Mouse (Mus musculus) lung, embryonic 16.5 days (tissue): Measurements from ENCODE around the gene Nfib. TPM values are rescaled to one million over a fixed set of nuclear protein-coding genes. Genes with fewer than 3 reads are reported as not detected.

Experiments
- ATAC-seq: fragments of 200-750 bp; cut with Nextera tagmentation; 2 replicates; pipeline ENCODE4 v1.8.0; 2017; ENCODE audit warnings: low read depth, mild to moderate bottlenecking, moderate library complexity
- H3K27ac ChIP-seq: fragments of 300-500 bp; sonication (generic); 2 replicates; pipeline ENCODE4 v1.5.1; 2014; ENCODE audit warnings: mild to moderate bottlenecking, control low read depth, low read length
- H3K27me3 ChIP-seq: fragments of 300-500 bp; sonication (generic); 2 replicates; pipeline ENCODE4 v1.6.1; 2014; ENCODE audit warnings: low read depth, low read length, mixed read lengths; ENCODE audit not compliant: control insufficient read depth, insufficient read depth
- H3K36me3 ChIP-seq: fragments of 300-500 bp; sonication (generic); 2 replicates; pipeline ENCODE4 v1.6.1; 2014; ENCODE audit warnings: low read length; ENCODE audit not compliant: control insufficient read depth, insufficient read depth
- H3K4me1 ChIP-seq: fragments of 300-500 bp; sonication (generic); replicated peaks from 2 replicates; pipeline ENCODE4 v1.6.1; 2014; ENCODE audit warnings: low read length, mixed read lengths; ENCODE audit not compliant: control insufficient read depth, insufficient read depth
- H3K4me2 ChIP-seq: fragments of 300-500 bp; sonication (generic); 2 replicates; pipeline ENCODE4 v1.6.1; 2014; ENCODE audit warnings: low read depth, low read length, control low read depth
- H3K4me3 ChIP-seq: fragments of 300-500 bp; sonication (generic); 2 replicates; pipeline ENCODE4 v1.5.1; 2014; ENCODE audit warnings: mild to moderate bottlenecking, low read length, control low read depth
- H3K9ac ChIP-seq: fragments of 300-500 bp; sonication (generic); 2 replicates; pipeline ENCODE4 v1.6.1; 2014; ENCODE audit warnings: low read length, control low read depth
- H3K9me3 ChIP-seq: fragments of 300-500 bp; sonication (generic); 2 replicates; pipeline ENCODE4 v1.6.1; 2016; ENCODE audit warnings: low read length; ENCODE audit not compliant: control insufficient read depth
- WGBS: fragments of 180-500 bp; shearing (Covaris S2); extraction: QIAGEN DNeasy Blood & Tissue Kit; methylation state at CpG from one replicate; pipeline ENCODE4 v1.1.7; 2014; 5-methylcytosine and 5-hydroxymethylcytosine counted together
- polyA plus RNA-seq: library from polyadenylated mRNA; unstranded; fragments of >200 nt; fragmentation: Nextera tagmentation; extraction: Ambion mirVana; gene quantifications from 2 replicates; pipeline ENCODE4 v1.2.1, GENCODE M21; 2015

The Nfib gene
- polyA plus RNA-seq, 1 experiment from 2014 or later = 104 TPM

- WGBS = 66% methylated on average over 9 of the region's 9 CpGs
- no peak overlapping the region for H3K9ac ChIP-seq
- no peak overlapping the region for H3K4me2 ChIP-seq
- H3K27me3 ChIP-seq = no peaks in the 10 kb centered on the region
- no peaks in the 10 kb centered on the region for H3K36me3 ChIP-seq
- H3K4me1 ChIP-seq = peaks cover 8% of the 10 kb centered on the region; the same call in 1 of the 2 replicates
- H3K9me3 ChIP-seq = no peaks in the 10 kb centered on the region
- peak; percentile 16; the same call in 1 of the 2 replicates for ATAC-seq
- H3K4me3 ChIP-seq = no peak overlapping the region
- H3K27ac ChIP-seq = peak overlapping the region; percentile 60
Observed at GRCm38 (mm10) chr4:82608768-82609610, 96.6 kb downstream of the Nfib start.

- Histone ChIP-seq H3K4me3 (no peak overlapping the region), H3K9ac (no peak overlapping the region), H3K27ac (no peak overlapping the region), H3K27me3 (no peaks in the 10 kb centered on the region), H3K9me3 (no peaks in the 10 kb centered on the region), H3K4me1 (peaks cover 4% of the 10 kb centered on the region; the same call in 1 of the 2 replicates), H3K4me2 (no peak overlapping the region), H3K36me3 (no peaks in the 10 kb centered on the region)
- no peak for ATAC-seq
- WGBS = 92% methylated on average over 4 of the region's 4 CpGs
Observed at GRCm38 (mm10) chr4:82607266-82607665, 98.3 kb downstream of the Nfib start.

- Histone ChIP-seq H3K4me2 (no peak overlapping the region), H3K27me3 (no peaks in the 10 kb centered on the region), H3K36me3 (no peaks in the 10 kb centered on the region), H3K4me1 (peaks cover 4% of the 10 kb centered on the region; the same call in 1 of the 2 replicates), H3K9me3 (peaks cover 3% of the 10 kb centered on the region), H3K9ac (no peak overlapping the region), H3K4me3 (no peak overlapping the region), H3K27ac (no peak overlapping the region)
- WGBS = 86% methylated on average over 9 of the region's 9 CpGs
- no peak for ATAC-seq
Observed at GRCm38 (mm10) chr4:82606351-82606750, 99.2 kb downstream of the Nfib start.

- WGBS = 54% methylated on average over 14 of the region's 14 CpGs
- Histone ChIP-seq H3K9me3 (peaks cover 6% of the 10 kb centered on the region), H3K4me2 (peak overlapping the region; percentile 0), H3K36me3 (no peaks in the 10 kb centered on the region), H3K27me3 (no peaks in the 10 kb centered on the region), H3K4me1 (peaks cover 4% of the 10 kb centered on the region; the same call in 1 of the 2 replicates), H3K4me3 (no peak overlapping the region), H3K27ac (no peak overlapping the region), H3K9ac (no peak overlapping the region)
- ATAC-seq = no peak
Observed at GRCm38 (mm10) chr4:82605034-82605784, 100.3 kb downstream of the Nfib start.

GRCm38 (mm10) chr4:82604501-82604900 is 101.0 kb downstream of the Nfib start:
- Histone ChIP-seq H3K9ac (no peak overlapping the region), H3K4me2 (peak overlapping the region; percentile 0; the same call in 1 of the 2 replicates), H3K27ac (no peak overlapping the region), H3K4me3 (no peak overlapping the region), H3K27me3 (no peaks in the 10 kb centered on the region), H3K4me1 (peaks cover 2% of the 10 kb centered on the region; the same call in 1 of the 2 replicates), H3K9me3 (peaks cover 6% of the 10 kb centered on the region), H3K36me3 (no peaks in the 10 kb centered on the region)
- 0 out of 2 replicates have a peak, but pooled peaks have one; percentile 34 for ATAC-seq
- WGBS = 53% methylated on average over 4 of the region's 4 CpGs

- Histone ChIP-seq H3K27me3 (no peaks in the 10 kb centered on the region), H3K9ac (no peak overlapping the region), H3K4me1 (peaks cover 9% of the 10 kb centered on the region), H3K36me3 (no peaks in the 10 kb centered on the region), H3K4me3 (no peak overlapping the region), H3K27ac (no peak overlapping the region), H3K9me3 (peaks cover 6% of the 10 kb centered on the region), H3K4me2 (no peak overlapping the region)
- no peak for ATAC-seq
- 86% methylated on average over 1 of the region's 1 CpGs for WGBS
Observed at GRCm38 (mm10) chr4:82600636-82601035, 104.9 kb downstream of the Nfib start.

GRCm38 (mm10) chr4:82598436-82598835 is 107.1 kb downstream of the Nfib start:
- no peak overlapping the region for H3K9ac ChIP-seq
- no peak overlapping the region for H3K4me3 ChIP-seq
- no peak overlapping the region for H3K4me2 ChIP-seq
- peak; percentile 88 for ATAC-seq
- H3K27ac ChIP-seq = no peak overlapping the region
- no peaks in the 10 kb centered on the region for H3K27me3 ChIP-seq
- peaks cover 6% of the 10 kb centered on the region for H3K9me3 ChIP-seq
- WGBS = 17% methylated on average over 4 of the region's 4 CpGs
- peaks cover 9% of the 10 kb centered on the region for H3K4me1 ChIP-seq
- H3K36me3 ChIP-seq = no peaks in the 10 kb centered on the region

GRCm38 (mm10) chr4:82593681-82594666 is 111.6 kb downstream of the Nfib start:
- H3K4me3 ChIP-seq = no peak overlapping the region
- no peak overlapping the region for H3K9ac ChIP-seq
- no peaks in the 10 kb centered on the region for H3K36me3 ChIP-seq
- no peaks in the 10 kb centered on the region for H3K27me3 ChIP-seq
- H3K4me2 ChIP-seq = no peak overlapping the region
- no peak for ATAC-seq
- WGBS = 66% methylated on average over 10 of the region's 10 CpGs
- H3K9me3 ChIP-seq = no peaks in the 10 kb centered on the region
- no peak overlapping the region for H3K27ac ChIP-seq
- H3K4me1 ChIP-seq = peaks cover 11% of the 10 kb centered on the region
